Mouse (Mus musculus): ENCODE data around the gene Afdn.
"Not testable (repeated sequence)": the region's sequence is repeated elsewhere in the genome, so short reads cannot be mapped to it uniquely, and the experiment has no call there.

The Afdn gene

DNA sequence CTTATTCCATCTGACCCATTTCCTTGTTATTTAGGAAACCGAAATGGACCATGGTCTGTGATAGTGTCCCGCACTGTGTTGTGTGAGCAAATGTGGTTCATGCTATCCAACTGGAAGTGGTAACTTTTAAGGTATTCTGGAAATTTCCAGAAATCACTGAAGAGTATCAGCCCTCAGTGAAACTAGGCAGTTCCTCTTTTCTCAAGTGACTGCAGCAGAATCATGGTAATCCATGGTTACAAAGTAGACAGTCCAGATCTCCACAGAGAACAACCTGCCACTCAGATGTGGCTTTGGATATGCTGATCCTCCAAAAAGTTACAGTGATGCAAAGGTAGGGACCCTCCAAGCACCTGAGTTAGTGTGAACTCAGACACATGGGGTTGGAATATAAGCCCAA is 21.4 kb upstream of the Afdn start:
- no peak for DNase-seq (ENCODE audit: low read depth, low spot score)

DNA sequence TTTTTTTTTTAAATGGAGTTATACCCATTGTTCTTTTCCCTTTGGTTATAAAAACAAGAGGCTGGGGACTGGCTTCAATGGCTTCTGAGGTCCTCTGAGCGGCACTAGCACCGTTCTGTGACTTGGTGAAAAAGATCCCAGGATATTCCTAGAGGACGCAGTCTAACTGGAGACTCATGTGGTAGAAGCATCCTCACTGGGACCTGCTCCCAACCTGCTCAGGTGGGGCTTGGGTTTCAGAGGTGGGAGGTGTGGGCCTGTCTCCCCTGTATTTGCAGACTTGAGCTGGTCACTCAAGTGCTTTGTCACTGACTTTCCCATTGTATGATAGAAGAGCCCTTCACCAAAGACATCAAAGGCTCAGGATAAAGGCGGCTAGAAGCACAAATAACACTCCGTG is 20.4 kb upstream of the Afdn start:
- no peak for DNase-seq (ENCODE audit: low read depth, low spot score)

DNA sequence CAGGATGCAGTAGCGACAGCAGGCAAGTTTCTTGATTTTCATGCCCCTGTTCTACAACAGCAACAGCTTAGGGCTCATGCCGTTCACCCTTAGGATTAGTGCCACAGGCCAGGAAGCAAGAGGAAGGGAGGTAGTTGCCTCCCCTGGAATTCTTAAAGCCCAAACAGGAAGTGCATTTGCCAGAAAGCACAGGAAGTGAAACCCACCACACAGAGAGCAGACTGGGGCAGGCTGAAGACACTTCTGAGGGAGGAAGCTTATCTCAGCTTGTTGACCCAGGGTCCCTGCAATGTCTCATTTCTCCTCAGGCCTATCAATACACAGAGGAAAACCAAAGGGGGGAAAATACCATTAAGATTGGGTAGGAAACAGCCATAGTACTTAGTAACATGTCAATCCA is 19.5 kb upstream of the Afdn start:
- DNase-seq (ENCODE audit: low read depth, low spot score): no peak

- no peak for DNase-seq (ENCODE audit: low read depth, low spot score)
These were observed 18.7 kb upstream of the Afdn start for GRCm38 (mm10) chr17:13741611-13742010.

DNA sequence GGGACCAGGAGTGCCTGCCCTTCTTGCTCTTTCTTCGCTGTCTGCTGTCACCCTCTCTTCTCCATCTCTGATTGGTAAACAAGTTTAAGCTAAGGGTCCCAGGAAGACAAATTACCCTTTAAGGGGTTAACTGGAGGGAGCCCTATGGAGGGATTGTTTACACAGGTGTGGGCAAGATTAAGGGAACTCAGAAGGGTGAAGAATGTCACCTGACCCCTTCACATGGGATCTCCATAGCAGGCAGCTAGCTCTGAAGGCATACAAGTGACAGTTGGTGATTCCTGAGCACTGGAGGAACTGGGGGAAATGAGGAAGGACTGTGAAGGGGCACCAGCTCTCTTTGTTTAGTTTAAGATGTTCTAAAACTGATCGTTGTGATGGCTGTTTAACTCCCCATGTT is 18.0 kb upstream of the Afdn start:
- no peak for DNase-seq (ENCODE audit: low read depth, low spot score)

GRCm38 (mm10) chr17:13742941-13743708 is 17.2 kb upstream of the Afdn start:
- no peak for DNase-seq (ENCODE audit: low read depth, low spot score)

DNA sequence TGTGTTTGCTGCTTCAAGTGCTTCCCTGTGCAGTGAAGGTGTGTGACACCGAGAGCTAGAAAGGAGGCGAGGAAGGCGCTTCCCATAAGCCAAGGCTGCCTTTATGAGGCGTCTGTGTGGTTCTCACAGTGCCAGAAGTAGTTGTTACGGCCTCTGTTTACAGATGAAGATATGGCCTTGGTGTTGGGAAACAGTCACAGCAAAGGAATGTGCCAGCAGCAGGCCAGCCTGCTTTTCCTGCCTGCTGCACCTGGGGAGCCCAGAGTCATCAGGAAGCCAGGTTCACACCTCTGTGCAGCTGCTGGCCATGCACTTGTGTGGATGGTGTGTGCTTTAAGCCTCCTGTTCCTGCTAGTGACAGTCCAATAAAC is 16.6 kb upstream of the Afdn start:
- no peak for DNase-seq (ENCODE audit: low read depth, low spot score)

DNA sequence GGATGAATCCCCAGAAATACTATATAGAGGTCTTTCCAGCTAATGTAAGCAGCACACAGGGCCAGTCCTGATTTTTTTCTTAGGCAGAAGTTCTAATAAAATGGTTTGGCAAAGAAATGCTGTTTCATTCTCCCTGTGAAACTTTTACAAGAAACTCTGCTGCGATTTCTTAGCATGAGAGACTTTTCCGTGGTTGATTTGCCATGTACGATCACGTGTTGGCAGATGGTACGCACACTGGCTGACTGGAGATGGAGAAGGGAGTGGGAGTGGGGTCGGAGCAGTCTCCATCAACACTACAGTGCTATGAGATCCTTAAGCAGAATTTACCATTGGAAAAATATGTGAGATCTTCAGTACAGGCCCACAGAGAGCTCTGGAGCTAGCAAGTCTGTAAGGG is 16.1 kb upstream of the Afdn start:
- no peak for DNase-seq (ENCODE audit: low read depth, low spot score)

DNA sequence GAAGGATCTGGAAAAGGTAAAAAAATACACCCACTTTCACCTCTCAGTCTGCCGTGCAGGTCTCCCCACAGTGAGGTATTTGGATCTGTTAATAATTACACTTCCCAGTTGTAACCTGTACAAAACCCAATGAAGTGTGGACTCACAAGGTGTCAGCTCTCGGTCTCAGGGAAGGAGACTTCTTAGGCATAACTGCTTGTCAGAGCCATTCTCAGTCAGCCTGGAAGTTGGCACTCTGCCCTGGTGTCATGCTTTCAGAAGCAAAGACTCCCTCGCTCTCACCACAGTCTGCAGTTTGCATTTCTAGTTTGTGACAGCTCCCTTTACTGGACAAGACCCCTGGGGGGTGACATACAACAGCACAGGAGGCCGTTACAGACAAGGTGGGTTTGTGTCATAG is 15.5 kb upstream of the Afdn start:
- no peak for DNase-seq (ENCODE audit: low read depth, low spot score)

DNA sequence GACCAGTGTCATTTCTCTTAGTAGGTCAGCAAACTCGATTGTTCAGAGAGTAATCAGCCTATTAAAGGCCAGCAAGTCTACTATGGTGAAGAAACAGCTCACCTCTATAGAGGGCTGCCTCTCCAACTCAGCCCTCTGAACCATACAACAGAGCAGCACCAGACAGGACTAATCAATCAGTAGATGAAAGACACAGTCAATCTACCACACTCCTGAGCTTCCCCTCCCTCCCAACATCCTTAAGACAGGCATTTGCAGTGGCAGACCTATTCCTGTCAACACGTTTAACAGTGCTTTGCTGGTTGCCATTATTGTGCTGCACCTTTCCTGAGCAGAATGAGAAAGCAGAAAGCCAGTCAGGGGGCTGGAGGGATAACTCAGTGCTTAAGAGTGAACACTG is 15.0 kb upstream of the Afdn start:
- no peak for DNase-seq (ENCODE audit: low read depth, low spot score)

- DNase-seq (ENCODE audit: low read depth, low spot score): no peak
These were observed 14.0 kb upstream of the Afdn start for GRCm38 (mm10) chr17:13746330-13746729.

- no peak for DNase-seq (ENCODE audit: low read depth, low spot score)
These were observed 12.7 kb upstream of the Afdn start for GRCm38 (mm10) chr17:13747681-13748080.

GRCm38 (mm10) chr17:13749027-13749426 is 11.3 kb upstream of the Afdn start:
- no peak for DNase-seq (ENCODE audit: low read depth, low spot score)

- DNase-seq (ENCODE audit: low read depth, low spot score): no peak
These were observed 6.4 kb upstream of the Afdn start for GRCm38 (mm10) chr17:13753918-13754317.

DNA sequence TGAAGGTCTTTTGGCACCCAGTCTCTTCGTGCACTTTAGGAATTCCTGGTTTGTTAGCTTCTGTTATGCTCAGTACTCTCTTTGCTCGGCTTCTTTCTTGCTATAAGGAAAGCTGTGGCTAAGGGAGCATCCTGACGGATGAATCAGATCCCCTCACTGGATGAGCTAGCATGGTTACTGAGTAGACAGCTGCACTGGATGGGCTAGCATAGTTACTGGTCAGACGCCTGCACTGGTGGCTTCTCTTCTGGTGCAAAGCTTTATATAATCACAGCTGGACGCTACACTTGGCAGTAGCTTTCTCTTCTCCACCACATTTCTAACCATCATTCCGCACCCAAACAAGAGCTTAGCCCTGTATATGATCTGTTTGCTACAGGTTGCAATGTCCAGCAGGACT is 5.4 kb upstream of the Afdn start:
- no peak for DNase-seq (ENCODE audit: low read depth, low spot score)

- DNase-seq (ENCODE audit: low read depth, low spot score): no peak
These were observed 1.8 kb upstream of the Afdn start for GRCm38 (mm10) chr17:13758586-13758985.

GRCm38 (mm10) chr17:13759156-13759852 is 1.0 kb upstream of the Afdn start:
- DNase-seq (ENCODE audit: low read depth, low spot score): no peak

DNA sequence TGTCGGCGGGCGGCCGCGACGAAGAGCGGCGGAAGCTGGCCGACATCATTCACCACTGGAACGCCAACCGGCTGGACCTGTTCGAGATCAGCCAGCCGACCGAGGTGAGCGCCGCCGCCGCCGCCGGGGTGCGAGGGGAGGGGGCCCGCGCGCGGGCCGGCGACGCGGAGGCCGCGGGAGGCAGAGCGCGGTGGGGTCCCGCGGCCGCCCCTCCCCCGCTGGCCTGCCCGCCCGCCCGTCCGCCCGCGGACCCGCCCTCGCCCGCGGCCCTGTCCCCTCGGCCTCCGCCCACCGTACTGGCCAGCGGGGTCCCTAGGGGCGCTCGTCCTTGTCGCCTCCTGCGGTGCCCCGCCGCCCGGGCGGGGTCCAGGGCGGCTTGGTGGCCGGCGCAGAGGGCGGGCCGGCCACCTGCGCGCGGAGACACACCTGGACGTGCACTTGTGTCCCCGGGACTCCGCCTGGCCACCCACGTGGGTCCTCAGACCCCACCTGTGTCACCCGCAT is 388 bp downstream of the Afdn start:
- no peak for DNase-seq (ENCODE audit: low read depth, low spot score)

DNA sequence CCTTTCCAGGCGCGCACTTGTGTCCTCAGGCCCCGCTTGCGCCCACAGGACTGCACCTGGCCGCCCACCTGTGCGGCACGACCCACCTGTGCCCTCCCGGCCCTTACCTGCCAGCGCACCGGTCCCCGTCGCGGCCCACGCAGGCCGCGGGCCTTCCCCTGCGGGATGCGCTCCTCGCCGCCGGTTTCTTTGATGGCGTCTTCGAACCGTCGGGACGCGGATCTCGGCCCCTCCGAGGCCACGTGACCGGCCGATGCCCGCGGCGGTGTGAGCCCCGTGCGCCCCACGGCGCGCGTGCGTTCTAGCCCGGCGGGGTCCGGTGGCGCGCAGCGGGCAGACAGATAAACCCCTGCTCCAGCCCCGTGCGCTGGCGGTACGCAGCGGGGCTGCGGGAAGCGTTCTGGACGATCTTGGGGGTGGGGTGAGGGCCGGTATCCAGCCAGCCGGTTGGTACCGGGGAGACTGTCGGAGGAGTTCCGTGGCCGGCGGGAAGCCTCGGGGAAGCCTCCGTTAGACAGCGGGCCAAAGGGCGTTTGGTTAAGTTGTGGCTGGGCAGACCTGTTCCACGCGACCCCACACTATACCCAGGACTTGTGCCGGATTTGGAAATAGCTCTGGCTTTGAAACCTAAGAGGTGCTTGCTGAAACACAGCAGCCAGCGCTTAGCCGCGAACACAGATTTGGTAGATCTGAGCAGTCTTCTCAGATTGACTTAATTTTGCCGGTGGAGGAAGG is 1.0 kb downstream of the Afdn start, which contains the start of gene Tcte2:
Tcte2 (minus strand) TSS at position 647 of the 735 bp plus-strand sequence.
- no peak for DNase-seq (ENCODE audit: low read depth, low spot score)

DNA sequence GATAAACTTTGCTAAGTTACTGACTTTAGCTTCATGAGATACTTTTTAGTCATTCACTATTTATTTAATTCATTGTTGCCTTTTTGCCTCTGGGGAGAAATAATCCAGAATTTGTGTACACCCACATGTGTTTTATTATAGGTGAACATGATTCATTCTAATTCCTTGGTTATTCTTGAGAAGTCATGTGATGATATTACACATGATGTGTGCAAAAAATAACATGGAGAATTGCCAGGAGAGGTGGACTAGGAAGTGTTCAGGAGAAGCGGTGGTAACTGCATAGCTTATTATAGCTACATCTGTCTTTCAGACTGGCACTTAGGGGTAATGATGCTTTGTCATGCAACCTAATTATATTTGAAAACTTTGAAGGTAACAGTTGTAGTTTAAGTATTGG is 3.5 kb downstream of the Afdn start:
- DNase-seq (ENCODE audit: low read depth, low spot score): no peak

GRCm38 (mm10) chr17:13764911-13765310 is 4.6 kb downstream of the Afdn start:
- DNase-seq (ENCODE audit: low read depth, low spot score): not testable (repeated sequence)

GRCm38 (mm10) chr17:13768531-13768930 is 8.2 kb downstream of the Afdn start:
- DNase-seq (ENCODE audit: low read depth, low spot score): no peak

All from c-Kit-negative CD71-positive TER-119-positive erythroid progenitor cells, embryonic 14.5 days (primary cell).